Mouse (Mus musculus): ENCODE data around the gene Cxcl16. TPM values are rescaled to one million over a fixed set of nuclear protein-coding genes. Genes with fewer than 3 reads are reported as not detected.
"Not testable (repeated sequence)": the region's sequence is repeated elsewhere in the genome, so short reads cannot be mapped to it uniquely, and the experiment has no call there.

The Cxcl16 gene
- 1 to 10 TPM; 5.8 to 7.4 TPM for total RNA-seq (2021)
- long read RNA-seq, experiment 1, partial matches to known transcripts: 1 of 5 reads
- long read RNA-seq, experiment 1, other reads (novel, unspliced or antisense): 1 of 5 reads
- long read RNA-seq, experiment 2, transcript Cxcl16-201 (5 exons, 2,699 nt): major isoform, 13 of 16 reads
- long read RNA-seq, experiment 2, partial matches to known transcripts: 0 of 16 reads
- long read RNA-seq, experiment 2, other reads (novel, unspliced or antisense): 3 of 16 reads

GRCm38 (mm10) chr11:70459601-70460101, at the start of gene Cxcl16:
Gene Cxcl16, minus strand, starts transcription at chr11:70459984.
- DNase-seq (ENCODE audit: low spot score in 2 of 2): no peak

- no peak for DNase-seq (ENCODE audit: low spot score in 2 of 2)
These were observed 47.3 kb upstream of the Cxcl16 start for GRCm38 (mm10) chr11:70506962-70507515.

- DNase-seq (ENCODE audit: low spot score in 2 of 2): peak in 1 of 2 experiments; percentile 58
These were observed 46.6 kb upstream of the Cxcl16 start for GRCm38 (mm10) chr11:70506385-70506784.

GRCm38 (mm10) chr11:70504970-70505369, 45.2 kb upstream of the Cxcl16 start, which contains the start of gene Tm4sf5:
Gene Tm4sf5, plus strand, starts transcription at chr11:70505244.
- no peak for DNase-seq (ENCODE audit: low spot score in 2 of 2)

- no peak for DNase-seq (ENCODE audit: low spot score in 2 of 2)
These were observed 42.2 kb upstream of the Cxcl16 start for GRCm38 (mm10) chr11:70502018-70502417.

GRCm38 (mm10) chr11:70500476-70500812, 40.7 kb upstream of the Cxcl16 start:
- no peak for DNase-seq (ENCODE audit: low spot score in 2 of 2)

GRCm38 (mm10) chr11:70499566-70500475, 40.0 kb upstream of the Cxcl16 start:
- no peak for DNase-seq (ENCODE audit: low spot score in 2 of 2)

GRCm38 (mm10) chr11:70489684-70490083, 29.9 kb upstream of the Cxcl16 start:
- no peak for DNase-seq (ENCODE audit: low spot score in 2 of 2)

GRCm38 (mm10) chr11:70489138-70489537, 29.4 kb upstream of the Cxcl16 start:
- DNase-seq (ENCODE audit: low spot score in 2 of 2): no peak

- no peak for DNase-seq (ENCODE audit: low spot score in 2 of 2)
These were observed 28.0 kb upstream of the Cxcl16 start for GRCm38 (mm10) chr11:70487816-70488215.

GRCm38 (mm10) chr11:70485498-70485897, 25.7 kb upstream of the Cxcl16 start:
- DNase-seq (ENCODE audit: low spot score in 2 of 2): no peak

- no peak for DNase-seq (ENCODE audit: low spot score in 2 of 2)
These were observed 15.2 kb upstream of the Cxcl16 start for GRCm38 (mm10) chr11:70474872-70475534.

- DNase-seq (ENCODE audit: low spot score in 2 of 2): not testable (repeated sequence)
These were observed 13.5 kb upstream of the Cxcl16 start for GRCm38 (mm10) chr11:70473291-70473690.

- DNase-seq (ENCODE audit: low spot score in 2 of 2): no peak
These were observed 12.9 kb upstream of the Cxcl16 start for GRCm38 (mm10) chr11:70472716-70473115.

GRCm38 (mm10) chr11:70469764-70470163, 10.0 kb upstream of the Cxcl16 start:
- DNase-seq (ENCODE audit: low spot score in 2 of 2): no peak

- no peak for DNase-seq (ENCODE audit: low spot score in 2 of 2)
These were observed 8.3 kb upstream of the Cxcl16 start for GRCm38 (mm10) chr11:70467902-70468619.

- no peak for DNase-seq (ENCODE audit: low spot score in 2 of 2)
These were observed 6.0 kb upstream of the Cxcl16 start for GRCm38 (mm10) chr11:70465824-70466223.

- DNase-seq (ENCODE audit: low spot score in 2 of 2): no peak
These were observed 5.4 kb upstream of the Cxcl16 start for GRCm38 (mm10) chr11:70465211-70465610.

- no peak for DNase-seq (ENCODE audit: low spot score in 2 of 2)
These were observed 4.2 kb upstream of the Cxcl16 start for GRCm38 (mm10) chr11:70463970-70464369.
